Mouse (Mus musculus) natural killer cell, adult 2 months (primary cell): ENCODE data around the gene Rab37.

Experiments used
- DNase-seq, 2 experiments: peaks; one replicate each; pipeline ENCODE4 v3.0.0; 2022; ENCODE audit warnings: low spot score in 2 of 2

Rab37 gene

DNA sequence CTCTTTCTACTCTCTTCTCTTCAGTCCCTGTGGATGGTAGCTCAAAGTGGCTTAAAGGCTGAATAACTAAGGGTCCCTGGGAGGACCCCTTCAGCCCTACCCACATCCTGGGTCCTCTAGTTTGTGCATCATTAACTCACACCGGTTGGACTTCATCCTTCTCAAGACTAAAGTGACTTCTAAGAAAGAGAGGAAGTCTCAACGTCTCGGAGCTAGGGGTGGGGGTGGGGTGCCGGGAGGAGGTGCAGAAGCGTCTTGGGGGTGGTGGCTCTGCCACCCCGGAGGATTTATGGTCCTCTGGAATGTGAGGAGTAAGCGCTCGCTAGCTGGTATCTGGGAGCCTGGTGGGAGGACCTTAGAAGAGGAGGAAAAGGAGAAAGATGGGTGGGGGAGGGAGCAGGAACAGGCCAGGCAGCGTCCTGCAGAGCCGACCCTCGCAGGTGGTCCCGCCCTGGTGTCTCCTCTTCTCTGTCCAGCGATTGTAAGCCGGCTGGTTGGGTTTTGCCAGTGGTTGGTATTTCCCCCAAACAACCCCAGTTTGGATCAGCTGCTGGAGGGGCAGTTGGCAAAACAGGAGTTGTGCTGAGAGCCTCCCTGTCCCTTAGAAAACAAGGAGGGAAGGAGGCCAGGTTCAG lies 73.2 kb downstream of the Rab37 start:
- DNase-seq, result no peak

DNA sequence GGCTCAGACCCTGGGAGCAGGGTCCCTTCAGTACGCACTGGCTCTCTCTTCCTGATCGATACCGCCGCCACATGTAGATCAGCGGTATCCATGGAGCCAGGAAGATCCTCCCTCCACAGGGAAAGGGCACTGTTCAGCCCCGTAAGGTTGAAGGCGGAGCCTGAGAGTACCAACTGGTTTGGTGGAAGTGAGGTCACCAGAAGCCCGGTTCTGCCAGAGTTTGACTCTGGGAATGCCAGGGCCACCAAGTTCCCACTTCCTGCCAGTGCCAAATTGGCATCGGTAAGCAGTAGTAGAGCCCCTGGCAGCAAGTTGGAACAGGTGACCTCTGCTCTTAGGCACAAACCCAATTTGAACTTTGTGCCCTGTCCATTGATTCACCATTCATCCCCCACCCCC lies 73.7 kb downstream of the Rab37 start:
- DNase-seq, result no peak

DNA sequence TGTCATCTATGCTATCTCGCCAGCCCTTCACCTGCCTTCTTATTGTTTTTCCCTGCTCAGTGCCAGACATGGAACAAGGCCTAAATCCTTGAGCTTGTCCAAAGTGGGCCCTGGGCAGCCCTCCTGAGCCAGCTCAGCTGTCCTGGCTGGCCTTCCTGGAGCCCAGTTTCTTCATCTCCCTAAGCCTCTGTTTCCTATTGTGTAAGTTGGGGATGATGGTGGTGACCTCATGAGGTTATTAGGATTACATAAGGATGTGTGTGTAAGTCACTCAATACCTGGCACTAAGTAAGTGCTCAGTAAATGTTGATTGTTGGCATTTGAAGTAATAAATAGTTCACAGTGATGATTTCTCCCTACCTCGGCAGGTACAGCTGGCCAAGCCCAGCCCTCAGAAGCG lies 75.5 kb downstream of the Rab37 start:
- DNase-seq, result no peak

DNA sequence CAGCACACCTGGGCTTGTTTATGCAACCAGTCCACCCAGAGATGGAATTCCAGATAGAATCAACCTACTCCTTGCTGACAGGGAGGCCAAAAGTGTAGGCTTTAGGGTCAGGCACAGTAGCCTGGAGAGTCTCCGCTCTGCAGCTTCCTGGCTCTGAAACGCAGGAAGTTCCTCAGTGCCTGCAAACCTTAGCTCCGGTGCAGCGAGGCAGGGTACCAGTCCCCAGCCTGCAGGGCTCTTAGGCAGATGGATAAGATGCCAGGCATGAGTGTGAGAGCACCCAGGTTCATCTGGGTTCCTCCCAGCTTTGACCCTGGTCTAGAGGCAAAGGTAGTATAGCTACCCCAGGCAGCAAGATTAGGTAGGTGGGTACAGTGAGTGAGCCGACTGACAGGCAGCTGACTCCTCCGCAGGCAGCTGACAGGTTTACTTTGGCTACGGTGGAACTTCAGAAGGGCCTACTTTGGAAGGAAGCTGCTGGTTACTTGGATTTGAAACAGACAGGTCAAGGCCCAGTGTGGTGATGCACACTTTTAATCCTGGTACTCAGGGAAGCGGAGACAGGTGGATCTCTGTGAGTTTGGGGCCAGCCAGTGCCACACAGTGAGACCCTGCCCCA lies 76.5 kb downstream of the Rab37 start:
- DNase-seq, result no peak

DNA sequence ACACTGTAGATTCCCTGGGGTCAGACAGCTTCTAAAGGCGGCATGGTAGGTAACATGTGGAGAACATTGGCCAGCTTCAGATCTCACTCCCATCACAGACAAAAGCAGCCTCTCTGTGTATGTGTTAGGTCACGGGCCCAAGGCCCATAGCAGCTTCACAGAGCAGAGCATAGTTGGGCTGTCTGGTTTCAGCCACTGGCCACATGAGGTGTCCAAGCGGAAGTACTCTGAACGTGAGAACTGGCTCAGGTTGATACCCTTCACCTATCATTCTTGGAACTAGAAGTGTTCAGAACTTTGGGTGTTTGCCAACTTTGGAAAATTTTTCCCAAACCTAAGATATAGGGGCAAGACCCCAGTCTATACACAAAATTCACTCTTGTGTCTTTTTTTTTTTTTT lies 78.2 kb downstream of the Rab37 start:
- DNase-seq, result no peak

DNA sequence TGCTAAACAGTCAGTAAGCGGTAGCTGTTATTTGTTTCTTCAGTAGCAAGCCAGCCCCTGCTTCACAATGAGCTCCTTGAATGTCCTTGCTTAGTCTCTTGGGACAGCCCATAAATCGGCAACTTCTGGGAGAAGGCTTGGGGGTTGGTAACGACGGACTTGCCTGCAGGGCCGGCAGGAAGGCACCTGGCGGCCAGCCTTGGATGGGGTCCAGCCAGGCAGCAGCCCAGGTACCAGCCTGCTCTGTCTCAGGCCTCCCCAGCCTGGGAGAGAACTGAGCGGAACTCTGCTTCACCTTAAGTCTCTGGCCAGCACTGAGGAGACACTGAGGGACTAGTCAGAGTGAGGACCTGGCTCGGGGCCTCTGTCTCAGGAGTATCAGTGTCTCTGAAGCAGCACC lies 79.9 kb downstream of the Rab37 start:
- no peak for DNase-seq

DNA sequence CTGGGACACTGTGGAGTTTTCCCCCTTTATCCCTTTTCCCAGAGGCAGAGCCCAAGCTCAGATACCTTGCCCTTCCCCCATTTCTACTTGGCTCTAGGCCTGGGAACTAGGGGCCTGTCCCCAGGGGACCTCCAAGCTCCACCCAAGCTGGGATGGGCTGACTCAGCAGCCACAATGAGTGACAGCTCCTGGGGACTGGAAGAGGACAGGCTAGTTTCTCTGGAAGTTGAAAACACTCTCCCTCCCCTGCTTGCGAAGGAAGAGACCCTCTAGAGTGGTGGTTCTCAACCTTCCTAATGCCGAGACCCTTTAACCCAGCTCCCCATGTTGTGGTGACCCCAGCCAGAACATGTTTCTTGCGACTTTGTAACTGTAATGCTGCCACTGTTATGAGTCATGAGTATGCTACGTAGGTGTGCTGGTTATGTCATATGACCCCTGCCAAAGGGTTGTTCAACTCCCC lies 81.6 kb downstream of the Rab37 start:
- DNase-seq, result peak; percentile 32 to 53

DNA sequence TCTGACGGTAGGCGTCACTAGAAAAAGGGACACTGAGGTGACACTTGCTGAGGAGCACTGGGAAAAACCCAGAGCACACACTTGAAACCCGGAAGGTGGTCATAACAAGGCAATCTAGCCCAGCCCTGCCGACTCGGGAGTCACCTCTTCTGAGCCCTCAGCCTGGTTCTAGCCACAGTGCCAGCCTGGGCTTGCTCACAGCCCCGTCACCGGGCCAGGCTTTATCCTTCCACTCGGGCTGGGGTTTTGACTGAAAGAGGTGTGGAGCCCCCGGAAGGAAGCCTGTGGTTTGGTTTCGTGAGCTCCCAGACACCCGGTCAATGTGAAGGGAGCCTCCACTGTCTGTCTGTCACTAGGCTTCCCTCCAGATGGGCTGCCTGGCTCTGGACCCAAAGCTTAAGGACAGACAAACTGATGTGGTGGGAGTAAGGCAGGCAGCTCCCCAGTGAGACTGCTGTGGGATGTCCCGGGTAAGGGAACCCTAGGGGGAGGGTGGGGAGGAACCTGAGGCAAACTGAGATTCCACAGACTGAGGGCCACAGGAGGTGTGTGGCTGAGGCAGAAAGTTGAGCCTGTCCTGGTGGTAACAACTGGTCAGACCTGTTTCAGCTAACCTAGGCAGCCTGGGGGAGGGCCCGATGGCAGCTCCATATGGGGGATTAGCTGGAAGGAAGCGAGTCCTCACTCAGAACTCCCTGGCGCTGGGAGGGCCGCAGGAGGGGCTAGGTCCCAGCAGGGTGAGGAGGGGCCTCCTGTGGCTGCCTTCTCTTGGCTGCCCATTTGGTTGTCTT lies 82.5 kb downstream of the Rab37 start:
- DNase-seq, result peak; percentile 90 to 96

DNA sequence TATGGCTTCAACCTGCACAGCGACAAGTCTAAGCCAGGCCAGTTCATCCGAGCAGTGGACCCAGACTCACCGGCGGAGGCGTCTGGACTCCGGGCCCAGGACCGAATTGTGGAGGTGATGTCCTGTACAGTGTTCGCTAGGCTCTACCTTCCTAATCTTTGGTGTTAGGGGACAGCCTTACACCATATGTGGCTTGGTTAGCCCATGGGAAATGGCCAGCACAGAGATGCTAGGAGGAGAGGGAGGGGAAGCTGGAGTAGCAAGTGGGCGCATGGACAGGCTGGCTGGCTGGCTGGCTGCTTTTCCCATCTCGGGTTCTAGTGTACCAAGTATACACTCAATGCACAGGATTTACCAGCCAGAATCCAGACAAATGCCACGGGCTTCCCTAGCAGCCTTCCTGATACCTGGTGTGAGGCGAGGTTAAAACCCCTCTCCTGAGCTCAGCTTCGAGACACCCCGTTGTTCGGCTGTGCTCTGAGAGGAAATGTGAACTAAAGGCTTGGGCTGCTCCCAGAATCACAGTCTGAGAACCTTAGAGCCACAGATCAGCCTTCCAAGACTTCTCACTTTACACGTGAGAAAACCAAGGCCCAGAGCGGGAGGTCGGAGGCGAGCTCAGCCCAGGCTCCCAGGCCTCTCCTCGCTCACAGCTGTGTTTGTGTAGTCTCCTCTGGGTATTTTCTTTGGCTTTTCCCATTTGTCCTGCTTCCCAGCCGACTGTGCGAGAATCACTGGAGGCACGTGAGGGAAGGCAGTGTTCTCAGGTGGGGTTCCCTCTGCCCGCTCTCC lies 85.4 kb downstream of the Rab37 start:
- DNase-seq, result no peak

DNA sequence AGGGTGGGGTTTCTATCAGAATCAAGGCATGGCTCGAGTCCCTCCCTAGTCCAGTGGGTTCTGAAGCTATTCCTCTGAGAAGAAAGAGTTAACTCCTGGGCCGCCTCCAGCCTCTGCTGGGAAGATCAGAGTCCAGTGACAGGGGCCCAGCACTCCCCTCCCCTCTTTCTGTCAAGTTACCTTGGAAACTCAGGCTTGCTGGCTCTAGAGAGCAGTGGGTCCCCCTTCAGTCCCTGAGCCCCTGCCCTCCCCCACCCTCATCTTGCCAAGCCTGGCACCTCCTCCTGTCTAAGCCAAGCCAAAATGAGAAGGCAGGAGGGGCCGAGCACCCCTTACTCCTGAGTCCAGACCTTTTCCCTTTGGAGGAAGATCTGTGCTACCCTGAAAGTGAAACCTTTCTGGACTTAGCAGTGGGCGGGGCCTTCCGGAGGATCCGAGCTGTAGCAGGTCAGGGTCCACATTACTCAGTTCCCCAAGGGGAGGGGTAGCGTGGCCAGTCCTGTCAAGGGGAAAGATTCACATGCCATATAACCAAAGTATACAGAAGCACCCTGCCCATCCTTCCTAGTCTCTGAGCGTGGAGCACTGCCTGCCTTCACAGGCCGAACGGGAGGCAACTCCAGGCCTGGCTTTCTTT lies 86.4 kb downstream of the Rab37 start:
- DNase-seq, result no peak

DNA sequence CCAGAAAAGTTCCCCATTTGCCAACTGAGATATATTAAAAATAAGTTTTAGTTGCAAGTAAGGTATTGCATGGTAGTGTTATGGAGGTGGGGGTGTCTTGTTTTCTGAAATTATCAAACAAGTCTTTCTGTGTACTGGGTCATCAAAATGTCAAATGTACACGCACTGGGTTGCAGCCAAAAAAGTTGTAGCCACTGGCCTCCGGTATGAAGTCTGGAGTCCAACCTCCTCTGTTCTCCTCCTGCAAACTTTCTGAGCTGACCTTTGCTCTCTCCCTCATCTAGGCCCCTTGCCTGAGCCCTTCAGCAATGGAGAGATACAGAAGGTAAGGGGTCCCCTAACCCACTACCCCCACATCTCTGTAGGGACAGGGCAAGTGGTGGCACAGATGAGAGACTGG lies 87.5 kb downstream of the Rab37 start:
- DNase-seq, result no peak

DNA sequence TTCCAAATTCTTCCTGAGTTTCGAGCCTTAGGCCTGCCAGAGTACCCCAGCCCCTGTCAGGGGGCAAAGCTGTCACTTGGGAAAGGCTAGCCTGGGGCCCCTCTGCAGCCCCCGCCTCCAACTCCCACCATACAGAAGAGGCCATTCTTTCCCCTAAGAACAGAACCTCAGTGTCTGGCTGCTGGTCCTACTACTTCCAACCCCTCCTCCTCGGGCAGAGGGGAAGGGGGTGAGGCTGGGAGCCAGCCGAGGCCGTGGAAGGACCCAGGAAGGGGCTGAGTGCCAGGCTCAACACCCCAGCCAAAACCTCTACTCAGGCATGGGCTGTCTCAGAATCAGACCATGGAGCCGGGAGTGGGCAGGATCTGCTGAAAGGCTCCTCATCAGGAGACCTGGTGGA lies 88.0 kb downstream of the Rab37 start:
- no peak for DNase-seq

DNA sequence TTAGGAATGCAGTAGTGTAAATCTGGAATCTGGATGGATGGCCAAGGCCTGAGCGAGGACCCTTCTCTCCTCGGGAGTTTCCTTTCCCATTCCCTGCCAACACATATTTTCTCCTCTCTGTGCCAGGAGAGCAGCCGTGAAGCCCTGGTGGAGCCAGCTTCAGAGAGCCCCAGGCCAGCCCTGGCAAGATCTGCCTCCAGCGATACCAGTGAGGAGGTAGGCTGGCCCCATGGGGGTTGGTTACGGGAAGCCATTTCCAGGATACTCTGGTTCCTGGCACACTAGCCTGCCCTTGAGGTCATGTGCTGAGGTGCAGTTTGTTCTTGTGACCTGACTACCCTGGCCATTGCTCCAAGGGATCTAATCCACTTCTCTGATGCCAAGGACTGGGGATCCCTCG lies 88.7 kb downstream of the Rab37 start:
- no peak for DNase-seq

DNA sequence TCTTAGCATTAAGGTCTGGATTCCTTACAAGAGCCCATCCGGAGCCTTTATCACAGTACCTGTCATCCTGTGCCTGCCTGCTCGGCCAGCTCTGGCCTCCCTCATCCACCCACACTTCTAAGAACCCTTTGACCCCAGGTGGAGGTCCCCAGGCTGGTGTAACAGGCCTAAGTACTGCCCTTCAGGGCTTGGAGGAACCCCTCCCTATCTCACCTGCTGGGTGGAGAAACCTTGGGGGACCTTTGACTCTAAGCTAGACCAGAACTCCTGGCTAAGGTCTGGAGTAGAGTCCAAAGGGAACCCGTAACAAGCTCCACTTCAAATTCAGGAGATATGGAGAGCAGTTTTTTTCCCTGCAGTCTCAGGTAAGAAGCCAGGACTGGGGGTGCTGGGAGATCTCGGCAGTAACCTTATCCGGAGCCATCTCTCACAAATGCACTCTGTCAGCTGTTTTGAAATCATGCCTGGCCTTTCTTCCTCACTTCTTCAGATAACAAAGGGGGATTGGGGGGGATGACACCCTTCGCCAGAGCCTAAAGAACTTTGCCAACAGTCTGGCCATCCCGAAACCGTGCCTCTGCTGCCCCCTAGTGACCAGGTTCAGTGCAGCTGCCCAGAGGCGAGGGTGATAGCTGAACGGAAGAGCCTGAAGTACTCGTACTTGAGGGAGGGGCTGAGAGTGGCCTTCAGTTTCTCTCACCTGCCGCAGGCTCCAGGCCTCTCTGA lies 90.8 kb downstream of the Rab37 start:
- peak; percentile 86 to 88 for DNase-seq

DNA sequence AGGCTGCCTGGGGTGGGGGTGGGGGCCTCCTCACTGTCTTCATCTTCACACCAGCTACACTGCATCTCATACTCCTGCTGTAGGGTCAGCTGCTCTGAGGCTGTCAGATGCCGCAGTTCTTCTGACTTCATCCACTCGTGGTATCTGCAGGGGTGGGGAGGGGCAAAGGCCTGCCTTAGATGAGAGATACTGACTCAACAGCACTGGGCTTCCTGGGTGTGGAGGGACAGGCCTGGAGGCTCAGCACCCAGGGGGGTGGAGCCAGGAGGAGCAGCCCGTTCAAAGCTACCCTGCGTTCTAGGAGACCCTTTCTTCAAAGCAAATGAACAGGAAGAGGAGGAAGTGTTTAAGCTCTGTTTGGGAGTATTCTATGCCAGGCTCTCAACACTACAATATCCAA lies 93.7 kb downstream of the Rab37 start:
- no peak for DNase-seq

DNA sequence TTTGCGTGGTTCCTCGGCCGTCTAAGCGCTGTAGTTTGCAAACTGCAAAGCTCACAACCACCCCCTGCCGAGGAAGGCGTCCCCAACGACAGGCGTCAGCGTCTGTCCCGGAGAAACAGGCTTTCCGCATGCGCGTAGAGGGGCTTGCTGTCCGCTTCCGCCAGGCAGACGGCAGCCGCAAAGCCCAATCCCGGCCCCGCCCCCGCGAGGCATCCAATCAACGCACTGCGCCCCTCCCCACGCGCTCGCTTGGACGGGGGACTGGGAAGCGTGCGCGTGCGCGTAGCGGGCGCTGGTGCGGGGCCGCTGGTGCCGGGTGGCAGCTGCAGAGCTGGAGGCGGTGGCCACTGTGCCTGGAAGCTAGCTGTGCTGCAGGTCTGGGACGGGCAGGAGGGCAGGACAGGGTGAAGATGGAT lies 96.0 kb downstream of the Rab37 start, which contains the start of gene Tmem104:
Tmem104 (plus strand) TSS at position 264 of the 416 bp plus-strand sequence.
- DNase-seq, result peak; percentile 96 to 98

DNA sequence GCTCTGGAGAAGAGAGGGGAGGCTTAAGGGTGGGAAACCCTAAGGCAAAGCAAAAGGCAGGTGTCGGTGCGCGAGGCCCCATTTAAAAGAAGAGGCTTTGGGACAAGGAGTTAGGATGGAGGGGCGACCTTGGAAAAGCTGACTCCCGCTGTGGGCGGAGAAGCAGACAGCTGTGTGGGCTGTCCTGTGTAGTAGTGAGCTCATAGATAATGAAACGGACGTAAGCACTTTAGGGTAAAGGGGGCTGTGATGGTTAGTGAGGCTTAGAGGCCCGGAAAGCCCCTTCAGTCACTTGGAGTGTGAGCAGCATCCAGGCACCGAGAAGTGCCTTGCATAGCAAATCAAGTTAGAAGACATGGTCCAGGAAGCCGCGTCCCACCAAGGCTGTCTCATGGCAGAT lies 96.5 kb downstream of the Rab37 start, which contains the start of gene Nat9:
Nat9 (minus strand) TSS at position 167 of the 400 bp plus-strand sequence.
- peak; percentile 64 to 69 for DNase-seq

DNA sequence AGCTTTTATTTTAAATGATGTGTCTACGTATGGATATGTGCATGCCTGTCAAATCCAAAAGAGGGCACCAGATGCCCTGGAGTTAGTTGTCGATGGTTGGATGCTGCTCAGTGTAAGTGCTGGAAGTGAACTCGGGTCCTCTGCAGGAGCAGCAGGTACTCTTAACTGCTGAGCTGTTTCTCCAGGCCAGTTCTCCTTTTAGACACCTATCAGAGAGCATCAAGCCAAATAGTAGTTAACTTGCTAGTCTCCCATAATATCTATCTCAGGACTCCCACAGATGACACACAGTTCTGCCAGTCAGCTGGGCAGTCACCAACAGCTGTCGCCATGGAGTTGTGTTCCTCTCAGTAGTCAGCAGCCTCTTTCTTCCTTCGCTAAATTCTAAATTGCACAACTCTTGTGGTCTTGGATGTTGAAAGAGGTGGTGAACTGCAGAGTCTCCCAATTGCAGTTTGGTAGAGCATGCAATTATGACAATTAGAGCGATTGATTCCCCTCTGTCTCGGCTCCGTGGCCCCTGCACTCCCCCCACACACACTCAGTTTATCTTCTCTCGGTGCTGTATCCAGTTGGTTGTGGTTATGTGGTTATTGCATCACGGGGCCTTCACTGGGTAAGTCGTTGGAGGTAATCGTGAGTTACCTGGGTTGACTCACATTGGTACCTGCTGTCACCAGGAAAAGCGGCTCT lies 97.5 kb downstream of the Rab37 start:
- DNase-seq, result no peak

DNA sequence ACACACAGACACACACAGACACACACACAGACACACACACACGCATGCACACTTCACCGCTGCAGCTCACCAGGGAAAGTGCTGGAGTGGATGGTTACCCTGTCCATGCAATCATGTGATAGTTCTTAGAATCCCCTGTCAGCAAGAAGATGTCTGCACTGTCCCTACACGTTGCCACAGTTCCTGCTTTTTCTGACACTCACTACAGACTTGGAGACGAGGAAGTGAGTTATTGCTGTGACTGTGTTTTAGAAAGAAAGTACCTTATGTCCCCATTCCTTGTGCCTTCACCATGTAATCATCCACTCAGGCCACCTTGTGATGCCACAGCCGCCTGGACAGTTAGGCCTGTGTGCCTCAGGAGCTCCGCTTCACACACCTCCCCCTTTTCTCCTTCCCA lies 98.1 kb downstream of the Rab37 start:
- DNase-seq, result no peak

DNA sequence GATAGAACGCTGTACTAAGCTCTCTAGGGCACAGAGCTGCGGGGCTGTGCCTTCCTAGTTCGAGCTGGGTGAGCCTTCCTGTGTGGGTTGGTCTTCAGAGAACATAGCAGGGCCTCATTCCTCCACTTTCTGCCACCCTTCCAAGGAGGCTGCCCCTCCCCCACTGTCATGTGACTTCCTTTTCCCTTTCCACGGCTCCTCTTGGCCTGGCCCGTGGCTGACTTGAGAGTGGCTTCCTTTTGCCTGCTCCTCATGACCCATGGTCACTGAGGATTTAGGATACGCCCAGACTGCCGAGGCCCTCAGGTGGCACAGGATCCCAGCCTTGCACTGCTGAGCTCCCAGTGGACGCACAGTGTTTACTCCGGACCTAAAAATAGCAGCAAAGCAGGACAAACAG lies 100.9 kb downstream of the Rab37 start:
- no peak for DNase-seq
